Mouse (Mus musculus) fibroblast of lung, adult 2 months (primary cell): Measurements from ENCODE around the gene Gramd1b.

ENCODE experiments used
- DNase-seq: peaks from one replicate; pipeline ENCODE4 v3.0.0-alpha.2; 2011; ENCODE audit warnings: low read depth

Gene Gramd1b

DNA sequence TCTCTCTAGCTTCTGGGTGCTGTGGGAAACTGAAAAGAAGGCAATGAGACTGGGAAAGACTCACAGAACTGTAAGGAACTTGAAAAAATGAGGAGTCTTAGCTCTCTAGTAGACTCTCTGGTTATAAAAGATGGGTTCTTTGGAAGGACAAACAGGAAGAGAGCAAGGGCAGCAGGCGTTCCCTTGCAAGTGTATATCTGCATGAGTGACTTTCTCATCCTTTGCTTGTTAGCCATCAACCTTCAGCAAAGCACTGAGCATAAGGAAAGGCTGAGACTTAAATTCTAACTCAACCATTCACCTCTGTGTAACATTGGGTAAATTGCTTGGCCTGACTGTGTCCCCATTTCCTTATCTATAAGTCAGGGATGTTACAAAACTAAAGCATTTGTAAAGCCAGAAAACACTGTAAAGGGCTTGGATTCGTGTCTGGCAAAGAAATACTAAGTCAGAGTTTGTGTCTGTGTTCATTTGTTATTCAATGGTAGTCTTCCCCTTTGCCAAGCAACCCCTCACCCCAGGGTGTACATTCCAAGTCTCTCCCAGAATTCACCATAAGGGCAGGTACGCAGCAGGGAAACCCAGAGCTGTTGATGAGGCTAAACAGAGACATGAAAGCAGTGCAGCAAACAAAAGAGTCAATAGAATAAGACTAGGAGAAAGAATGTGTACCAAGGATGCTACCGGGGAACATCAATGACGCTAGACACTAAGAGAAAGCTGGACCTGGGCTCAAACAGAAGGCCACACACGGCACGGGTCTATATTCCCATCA, 133.5 kb downstream of the Gramd1b start:
- DNase-seq: no peak

DNA sequence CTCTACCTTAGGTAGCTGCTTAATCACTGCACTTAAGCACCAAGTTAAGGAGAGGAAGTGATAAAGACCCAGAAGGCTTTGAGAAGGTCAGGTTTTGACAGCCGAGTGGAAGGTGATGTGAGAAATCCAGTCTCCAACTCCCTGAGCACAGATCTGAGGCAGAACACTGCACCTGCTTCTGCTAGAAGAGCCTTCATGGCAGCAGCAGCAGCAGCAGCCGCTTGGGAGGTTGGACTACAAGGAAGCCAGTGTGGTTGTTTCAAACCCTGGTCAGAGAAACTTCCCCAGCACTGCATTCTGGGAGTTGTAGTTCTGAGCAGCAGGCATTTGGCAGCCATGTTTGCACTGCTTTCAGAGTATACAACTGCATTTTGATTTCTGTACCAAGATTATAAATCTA, 134.1 kb downstream of the Gramd1b start:
- no peak for DNase-seq

DNA sequence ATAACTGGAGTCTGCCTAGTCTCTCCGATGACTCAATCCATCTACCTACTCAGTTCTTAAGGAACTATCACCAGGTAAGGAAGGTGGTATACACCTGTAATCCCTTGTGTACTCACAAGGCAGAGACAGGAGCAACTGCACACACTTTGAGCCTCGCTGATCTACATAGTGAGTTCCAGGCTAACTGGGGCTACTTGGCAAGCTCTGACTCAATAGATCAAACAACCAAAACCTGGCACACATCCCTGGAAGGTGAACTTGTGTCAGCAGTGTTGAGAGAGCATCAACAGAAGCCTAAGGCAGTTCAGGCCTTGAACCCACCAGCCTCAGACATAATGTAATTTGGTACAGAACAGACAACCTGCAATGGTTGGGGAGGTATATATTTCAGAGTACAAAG, 135.0 kb downstream of the Gramd1b start:
- DNase-seq: no peak

DNA sequence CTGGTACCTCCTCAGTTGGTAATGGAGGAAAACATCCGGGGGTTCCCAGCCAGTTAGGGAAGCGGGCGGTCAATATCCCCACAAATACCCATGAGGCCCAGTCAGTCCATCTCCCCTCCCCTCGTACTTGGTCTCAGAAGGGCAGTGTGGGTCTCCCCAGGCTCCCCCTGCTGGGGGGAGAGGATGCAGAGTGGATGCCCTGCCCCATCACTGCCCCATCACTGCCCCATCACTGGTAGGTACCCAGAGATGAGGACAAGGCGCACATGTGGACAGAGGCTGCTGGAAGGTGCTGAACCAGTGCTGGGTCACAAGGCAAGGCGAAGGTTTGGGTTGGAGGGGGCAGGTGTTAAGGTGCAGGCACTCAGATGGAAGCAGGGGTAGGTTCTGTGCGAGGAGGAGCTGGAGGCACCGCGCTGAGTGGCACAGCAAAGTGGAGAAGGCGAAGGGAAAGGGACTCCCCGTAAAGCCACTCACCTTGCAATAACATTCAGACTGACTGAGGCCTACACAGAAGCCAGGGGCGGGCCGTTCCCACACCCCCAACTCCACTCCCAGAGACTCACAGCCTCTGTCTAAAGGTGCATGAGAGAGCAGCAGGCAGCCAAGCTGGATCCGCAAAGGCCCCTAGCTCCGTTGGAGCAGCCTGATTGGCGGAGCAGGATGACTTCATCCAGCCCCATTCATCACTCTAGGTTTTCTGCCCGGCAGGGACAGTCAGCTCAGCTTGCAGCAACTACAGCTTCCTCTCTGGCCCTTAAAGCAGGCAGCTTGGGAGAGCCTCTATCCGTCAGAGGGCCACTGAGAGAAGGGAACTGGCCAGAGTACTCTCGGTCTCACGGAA, 139.1 kb downstream of the Gramd1b start:
- no peak for DNase-seq

DNA sequence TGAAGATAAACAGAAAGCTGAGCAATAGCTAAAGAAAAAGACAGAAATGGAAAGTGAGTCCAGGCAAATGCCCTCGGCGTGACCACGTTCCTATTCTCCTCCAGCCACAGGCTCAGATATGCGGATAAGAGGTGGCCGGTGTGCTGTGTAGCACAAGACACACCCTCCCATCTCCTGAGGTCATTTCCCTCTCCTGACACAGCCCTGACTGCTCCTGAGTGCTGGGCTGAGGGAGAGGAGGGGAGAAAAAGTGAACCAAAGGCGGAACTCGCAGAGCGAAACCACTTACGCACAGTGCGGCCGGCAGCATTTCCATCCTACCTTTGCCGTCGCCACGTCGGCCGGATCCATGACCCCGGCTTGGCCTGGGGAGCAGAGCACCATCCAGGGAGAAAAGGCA, 139.8 kb downstream of the Gramd1b start:
- DNase-seq: no peak

DNA sequence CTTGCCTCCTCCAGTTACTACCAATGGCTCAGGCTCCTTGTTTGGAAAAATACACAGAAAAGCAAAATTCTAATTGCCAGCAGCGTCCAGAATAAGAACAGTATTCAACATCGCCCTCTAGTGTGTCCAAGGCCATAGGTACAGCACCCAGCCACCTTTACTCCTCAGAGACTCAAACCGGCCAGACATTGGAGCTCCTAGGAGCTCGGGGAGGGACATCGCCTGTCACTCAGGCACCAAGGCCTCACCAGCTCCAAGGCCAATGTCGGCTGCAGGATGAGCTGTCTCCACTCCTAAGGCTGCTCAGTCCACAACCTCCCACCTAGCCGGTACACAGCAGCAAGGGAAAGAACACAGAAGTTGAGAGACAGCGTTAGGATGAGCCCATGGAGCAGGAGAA, 140.3 kb downstream of the Gramd1b start:
- no peak for DNase-seq

DNA sequence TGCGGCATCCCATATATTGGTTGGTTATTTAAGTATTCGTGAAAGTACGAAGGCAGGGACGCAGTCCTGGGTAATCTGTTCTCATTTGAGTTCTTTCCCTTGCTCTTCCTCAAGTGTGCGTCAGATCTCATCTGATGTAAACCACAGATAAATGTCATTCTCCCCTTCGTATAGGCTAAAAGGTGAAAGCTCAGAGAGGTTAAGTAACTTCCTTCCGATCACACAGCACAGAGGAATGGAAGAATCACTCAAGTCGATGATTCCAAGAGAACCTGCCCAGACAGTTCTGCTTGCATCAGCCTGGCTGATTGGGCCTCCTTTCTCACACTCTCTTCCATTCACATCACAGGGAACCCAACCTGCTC, 140.8 kb downstream of the Gramd1b start:
- no peak for DNase-seq

DNA sequence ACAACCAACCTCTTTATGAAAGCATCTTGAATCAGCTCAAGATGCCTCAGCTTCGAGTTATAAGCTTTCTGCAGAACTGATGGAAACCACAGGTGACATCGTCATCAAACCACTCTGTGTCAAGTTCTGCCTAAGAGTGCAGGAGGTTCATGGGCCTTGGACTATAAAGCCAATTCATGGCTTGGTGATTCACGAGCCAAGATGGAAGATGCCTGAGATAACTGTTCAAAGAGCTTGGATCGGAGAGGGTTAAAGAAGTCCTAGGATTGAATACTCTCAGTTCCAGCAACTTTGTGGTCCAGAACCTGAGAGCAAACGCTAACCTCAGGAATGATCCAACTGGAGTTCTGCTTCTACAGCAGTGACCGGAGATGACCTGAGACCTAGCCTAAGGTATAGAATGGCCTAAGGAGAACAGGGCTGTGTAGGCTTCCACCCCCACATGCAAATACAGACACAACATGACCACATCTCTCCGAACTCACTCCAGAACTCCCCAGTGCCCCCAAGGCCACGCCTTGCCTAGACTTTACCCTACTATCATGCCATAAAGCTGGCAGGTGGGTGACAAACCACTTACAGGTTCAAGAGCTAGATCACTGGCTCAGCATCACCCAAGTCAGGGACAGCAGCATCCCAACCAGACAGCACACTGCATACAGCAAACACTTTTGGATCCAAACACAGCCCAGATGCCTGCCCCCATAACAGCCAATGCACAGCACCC, 141.4 kb downstream of the Gramd1b start:
- no peak for DNase-seq

DNA sequence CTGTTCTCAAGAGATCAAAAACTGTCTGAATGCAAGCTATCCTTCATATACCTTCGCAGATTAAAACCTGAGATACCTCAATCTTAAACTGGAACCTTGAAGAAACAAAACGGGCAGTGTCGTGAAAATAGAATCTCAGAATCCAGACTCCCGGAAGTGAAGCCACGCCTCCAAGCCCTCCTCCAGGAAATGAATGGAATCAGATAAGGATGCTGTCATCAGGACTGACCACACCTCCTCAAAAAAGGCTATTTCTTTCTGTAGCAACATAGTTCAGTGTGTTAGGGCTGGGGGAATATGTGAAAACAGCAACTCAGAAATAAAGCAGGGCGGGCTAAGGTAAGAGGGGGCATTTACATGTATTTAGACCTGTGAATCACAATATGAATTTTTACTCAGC, 142.0 kb downstream of the Gramd1b start:
- no peak for DNase-seq

DNA sequence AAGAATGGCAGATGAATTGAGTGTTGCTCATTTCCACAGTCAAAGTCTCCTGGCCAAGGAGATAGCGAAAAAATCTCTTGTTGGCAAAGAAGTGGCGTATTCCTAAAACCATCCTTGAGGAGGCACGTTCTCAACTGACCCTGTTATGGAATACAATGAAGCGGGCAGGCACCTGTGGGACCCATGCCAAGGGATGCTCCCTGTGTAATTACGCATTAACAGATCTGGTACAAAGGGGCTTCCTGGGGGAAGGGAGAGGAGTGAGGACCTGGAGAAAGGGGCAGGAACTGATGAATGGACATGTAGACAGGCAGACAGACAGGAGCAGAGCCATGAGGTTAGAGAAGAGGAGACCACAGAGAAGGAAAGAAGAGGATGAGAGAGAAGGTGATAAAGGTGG, 146.4 kb downstream of the Gramd1b start:
- DNase-seq: no peak

DNA sequence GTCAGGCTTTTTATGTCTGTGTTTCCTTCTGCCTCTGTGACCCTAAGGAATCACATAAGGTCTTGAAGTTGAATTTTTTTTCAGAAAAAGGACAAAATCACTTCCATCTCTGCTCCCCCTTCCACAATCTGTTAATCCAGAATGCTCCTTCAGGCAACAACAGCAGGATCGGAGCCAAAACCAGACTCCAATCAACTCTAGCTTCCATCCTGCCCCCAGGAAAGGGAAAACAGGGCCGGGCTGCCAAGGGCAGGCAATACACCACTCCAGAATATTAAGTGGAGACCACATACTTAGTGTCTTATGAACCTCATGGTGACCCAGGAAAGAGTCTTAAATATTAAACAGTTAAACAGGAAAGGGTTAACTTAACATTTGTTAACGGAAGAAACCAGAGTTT, 148.7 kb downstream of the Gramd1b start:
- DNase-seq: no peak

DNA sequence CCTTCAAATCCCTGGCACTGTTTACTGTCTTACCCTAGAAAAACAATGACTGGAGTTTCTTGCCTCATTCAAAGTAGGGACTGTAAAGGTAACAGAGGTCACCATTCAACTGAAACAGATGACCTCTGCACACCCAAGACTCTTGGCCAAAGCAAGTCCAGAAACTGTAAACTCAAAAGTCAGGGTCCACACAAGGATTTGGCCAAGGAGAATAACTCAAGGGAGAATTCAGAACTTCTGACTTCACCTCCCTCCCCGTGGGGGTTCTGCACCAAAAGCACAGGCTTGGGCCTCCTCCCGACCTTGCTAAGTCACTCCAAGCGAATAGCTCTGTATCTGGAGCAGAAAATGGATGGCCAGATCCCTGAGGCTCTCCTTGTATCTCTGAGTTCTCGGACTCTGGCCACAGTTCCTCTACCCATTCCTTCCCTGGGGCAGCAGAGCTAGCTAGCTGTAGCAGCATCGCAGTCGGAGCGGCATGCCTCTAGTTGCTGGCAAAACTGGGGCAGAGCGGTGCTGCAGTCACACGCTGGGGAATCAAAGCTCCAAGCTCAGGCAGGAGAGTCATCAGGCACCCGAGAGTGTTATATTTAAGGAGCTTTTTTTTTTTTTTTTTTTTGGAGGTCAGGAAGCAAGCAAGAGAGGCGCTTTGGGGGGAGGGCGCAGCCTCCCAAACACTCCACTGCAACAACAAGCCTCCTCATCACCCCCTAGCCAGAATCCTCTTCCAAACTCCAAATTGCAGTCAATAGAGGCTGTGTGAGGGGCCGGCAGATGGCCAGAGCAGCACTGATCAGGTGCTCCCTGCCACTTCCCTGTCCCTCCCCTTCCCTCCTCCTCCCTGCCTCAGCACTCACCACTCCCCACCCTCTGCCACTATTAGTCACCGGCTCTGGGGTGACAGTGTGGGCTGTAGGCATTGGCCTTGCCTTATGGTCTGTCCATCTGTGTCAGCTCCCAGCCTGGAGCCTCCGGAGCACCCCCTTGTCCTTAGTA, 149.5 kb downstream of the Gramd1b start:
- DNase-seq: no peak

DNA sequence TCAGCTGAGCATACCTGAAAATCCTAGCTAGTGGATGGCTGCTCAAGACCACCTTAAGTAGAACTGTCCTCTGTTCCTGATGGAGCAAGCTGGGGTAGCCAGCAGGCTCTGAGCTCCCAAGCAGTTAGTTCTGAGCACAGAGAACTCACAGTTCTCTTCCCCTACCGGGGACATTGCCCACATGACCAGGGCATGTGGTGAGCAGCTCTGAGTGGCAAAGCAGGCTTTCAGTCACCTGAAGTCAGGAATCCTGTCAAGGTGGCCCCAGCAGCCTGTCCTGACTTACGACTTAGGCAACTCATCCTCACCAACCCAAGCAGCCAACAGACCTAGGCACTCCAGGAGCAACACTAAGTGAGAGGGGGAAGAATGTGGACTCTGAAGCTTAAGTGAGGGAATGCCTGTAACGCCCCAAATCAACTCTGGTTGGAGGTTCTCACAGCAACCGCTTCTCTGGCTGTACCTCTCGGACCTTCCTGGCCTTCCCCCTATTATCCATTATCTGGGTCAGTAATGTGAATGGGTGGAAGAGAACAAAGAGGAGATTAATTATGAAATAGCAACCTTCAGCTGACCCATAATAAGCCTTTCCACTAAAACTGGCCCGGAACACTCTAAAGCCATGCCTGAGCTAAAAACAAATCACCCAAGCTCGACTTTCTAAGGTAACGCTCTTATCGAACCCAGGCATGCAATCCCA, 154.3 kb downstream of the Gramd1b start:
- DNase-seq: no peak

DNA sequence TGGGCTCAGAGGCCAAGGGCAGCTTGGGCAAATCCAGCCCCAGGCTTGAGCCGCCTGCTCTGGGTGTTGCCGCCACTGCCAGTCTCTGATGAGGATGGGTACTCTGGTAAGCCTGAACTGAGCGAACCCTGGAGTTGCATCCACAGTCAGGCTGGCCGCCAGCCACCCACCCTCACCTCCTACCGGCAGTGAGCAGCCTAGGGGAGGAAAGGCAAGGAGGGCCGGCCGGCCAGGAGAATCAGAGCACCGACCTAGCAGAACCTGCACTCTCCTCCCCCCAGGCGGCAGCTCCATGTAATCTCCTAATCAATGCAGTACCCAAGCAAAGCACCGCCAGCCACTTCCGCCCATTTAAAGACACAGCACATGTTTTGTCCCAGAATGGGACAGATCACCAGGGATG, 155.0 kb downstream of the Gramd1b start:
- DNase-seq: no peak

DNA sequence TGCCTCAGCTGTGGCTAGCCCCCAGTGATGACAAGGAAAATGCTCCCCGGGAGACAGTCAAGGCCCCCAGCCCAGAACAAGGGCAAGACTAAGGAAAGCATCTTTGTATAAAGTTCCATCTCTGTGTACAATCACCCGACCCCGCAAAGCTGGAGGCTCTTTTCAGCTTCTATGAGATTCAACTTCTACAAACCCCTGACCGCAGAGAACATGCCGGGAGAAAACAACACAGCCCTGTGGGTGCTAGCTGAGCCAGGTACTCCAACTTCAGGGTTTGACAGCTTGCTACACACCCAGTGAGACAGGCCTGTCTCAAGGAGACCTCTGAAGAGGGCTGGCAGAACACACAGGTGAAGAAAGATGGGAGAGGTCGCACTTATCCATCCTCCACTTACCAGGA, 155.7 kb downstream of the Gramd1b start:
- DNase-seq: no peak

DNA sequence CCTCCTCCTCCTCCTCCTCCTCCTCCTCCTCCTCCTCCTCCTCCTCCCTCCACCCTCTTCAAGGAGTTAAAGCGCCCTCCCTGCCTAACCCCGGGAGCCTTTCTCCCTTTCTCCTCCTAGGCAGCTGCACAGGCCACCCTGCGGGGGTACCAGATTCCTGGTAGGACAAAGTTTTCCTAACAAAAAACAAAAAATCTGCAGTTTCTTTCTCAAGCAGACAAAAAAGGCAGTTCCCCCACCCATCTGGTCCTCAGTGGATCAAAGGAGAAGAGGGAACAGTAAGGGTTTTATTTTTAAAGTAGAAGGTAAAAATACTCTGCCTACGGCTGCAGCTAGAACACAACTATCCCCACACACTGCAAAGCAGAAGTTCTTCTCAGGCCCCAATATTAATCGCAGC, 156.2 kb downstream of the Gramd1b start:
- no peak for DNase-seq

DNA sequence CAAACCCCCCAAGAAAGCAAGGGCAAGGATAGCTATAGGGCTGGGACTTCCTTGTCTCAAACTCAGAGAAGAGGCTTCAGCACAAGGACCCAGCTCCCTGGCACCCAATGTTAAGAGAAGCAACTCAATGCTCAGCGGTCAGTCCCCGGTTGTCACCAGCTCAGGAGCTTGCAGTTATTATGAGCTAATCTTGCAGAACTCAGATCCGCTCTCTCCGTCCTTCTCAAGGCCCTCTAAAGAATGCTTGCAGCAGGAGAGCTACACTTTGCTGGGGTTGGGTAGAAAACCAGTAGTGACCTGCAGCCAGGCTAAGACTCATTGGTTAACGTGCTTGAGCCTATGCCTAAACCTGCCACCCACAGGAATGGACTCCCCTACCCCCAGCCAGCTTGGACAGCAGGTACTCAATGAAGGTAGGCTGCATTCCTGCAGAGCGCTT, 156.6 kb downstream of the Gramd1b start:
- DNase-seq: no peak

DNA sequence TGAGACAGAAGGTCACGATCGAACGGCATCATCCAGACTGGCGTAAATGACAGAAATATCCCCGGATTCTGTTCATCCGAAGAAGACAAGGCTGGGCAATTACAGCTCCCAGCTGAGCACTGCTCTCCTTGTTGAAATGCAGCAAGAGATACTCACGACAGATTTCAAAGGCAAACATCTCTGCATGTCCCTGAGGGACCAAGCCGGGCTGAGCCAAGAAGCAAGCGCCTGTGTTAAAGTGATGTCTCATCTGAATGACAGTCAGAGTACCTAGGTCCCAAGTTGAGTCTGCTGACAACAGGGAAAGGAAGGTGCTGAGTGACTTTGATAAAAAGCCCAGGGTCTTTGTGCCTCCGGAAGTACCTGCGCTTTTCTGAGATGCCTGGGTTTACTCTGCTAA, 157.1 kb downstream of the Gramd1b start:
- DNase-seq: no peak

DNA sequence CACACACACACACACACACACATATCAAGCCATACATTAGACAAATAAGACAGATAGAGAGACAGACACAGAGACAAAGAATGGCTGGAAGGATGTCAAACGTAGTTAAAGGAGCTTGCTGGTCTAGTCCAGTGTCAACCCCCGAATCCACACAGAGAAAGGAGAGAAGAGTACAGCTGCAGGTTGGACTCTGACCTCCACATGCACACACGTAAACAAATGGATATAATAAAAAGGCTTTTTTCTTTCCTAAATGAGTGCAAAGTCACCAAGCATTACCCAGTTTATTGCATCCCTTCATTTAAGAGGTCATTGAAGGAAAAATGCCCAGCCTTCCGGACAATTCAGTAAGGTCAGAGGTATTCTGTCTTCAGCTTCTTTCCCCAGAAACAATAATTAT, 161.0 kb downstream of the Gramd1b start:
- no peak for DNase-seq

DNA sequence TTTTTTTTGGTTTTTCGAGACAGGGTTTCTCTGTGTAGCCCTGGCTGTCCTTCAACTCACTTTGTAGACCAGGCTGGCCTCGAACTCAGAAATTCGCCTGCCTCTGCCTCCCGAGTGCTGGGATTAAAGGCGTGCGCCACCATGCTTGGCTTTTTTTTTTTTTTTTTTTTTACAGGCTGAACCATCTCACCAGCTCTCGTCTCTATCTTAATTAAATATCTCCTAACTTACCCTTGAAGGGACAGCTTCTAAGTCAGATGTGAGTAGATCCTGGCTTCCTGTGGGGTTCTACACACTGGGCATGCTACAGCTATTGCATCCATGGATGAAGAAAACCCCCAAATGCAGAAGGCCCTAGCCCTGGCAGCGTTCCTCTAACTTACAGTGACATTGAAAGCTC, 164.4 kb downstream of the Gramd1b start:
- no peak for DNase-seq

DNA sequence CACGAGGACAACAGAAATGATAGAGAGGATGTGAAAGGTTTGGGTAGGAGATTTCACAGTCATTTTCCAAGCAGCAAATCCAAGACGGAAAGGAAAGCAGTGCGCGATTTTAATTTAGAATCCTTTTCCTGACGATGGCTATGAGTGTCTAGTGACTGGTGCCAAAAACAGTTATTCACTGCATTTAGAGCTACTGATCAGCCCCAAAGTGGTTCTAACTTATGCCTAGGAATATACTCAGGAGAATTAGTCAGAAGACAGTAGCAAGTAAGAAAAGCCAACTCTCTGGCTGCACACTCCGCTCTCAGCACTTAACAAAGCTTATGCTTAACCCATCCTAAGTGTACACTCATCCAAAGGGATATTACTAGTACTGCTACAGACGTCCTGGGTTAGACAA, 166.9 kb downstream of the Gramd1b start:
- no peak for DNase-seq
